Mouse (Mus musculus) thymus, postnatal 4 days (tissue): Measurements from ENCODE around the gene Actl10.

ENCODE experiments used
- DNase-seq: peaks from one replicate; pipeline ENCODE4 v3.0.0; 2021

Actl10 gene

DNA sequence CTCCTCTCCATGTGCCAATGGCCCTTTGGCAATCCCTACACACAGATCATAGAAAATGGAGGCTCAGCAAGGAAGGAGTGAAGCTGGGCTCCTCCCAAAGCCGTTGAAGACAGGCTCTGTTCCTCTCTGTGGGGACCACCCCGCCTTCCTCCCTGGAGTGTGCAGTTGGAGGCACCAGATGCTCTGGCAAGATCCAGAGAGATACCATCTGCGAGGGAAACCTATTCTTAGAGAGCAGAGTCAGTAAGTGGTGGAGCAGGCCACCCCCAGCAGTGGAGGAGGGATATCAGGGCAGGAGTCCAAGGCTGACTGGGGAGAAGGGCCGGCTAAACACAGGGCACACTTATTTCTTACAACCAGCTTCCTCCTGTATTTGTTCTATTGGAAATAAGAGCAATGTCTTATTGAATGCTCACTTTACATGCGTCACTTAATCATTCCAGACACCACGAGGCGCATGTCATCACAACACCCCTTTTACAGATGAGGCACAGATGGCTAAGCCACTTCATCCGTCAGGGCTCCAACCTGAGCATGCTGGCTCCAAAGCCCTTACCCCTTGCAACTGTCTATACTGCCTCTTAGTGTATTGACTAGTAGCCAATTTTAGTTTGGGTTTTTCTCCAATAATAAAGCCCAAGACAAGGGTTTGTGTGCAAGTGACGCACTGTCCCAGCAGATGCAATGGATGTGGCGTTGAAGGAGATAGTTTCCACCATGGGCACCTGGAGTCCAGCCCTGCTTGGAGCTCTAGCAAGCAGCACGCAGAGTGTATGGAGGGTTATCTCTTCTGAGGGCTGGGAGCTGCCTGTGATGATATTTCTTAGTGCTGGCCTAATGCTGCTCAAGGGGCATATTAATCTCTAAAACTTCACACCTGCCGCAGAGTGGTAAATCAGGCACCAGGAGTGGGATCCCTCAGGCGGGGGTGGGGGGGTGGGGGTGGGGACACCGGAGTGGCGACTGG, 32.6 kb downstream of the Actl10 start:
- DNase-seq = no peak

DNA sequence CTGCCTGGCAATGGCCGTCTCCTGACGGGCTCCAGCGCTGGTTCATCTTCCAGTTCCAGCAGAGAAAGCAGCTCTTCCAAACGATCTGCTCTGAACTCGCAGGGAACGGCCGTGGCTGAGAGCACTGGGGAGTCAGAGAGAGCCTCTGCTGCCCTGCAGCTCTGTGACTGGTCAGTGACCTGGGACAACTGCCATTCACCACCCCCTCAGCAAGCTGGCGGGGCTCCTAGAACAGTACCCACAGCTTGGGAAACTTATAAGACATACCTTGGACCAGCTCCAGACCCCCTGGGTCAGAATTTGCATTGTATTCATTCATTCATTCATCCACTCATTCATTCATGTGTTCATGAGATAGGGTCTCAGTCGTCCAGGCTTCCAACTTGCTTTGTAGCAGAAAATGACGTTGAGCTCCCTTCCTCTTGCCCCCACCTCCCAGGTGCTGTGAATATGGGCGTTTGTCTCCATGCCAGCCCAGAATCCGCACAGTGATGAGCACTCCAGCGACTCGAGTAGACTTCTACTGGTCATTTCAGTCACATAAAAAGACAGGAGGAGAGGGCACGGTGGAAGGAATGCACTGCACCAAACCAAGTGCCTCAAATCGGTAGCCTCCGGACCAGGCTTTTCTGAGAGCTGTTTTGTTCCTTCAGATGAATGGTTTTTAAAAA, 33.5 kb downstream of the Actl10 start:
- DNase-seq = no peak

DNA sequence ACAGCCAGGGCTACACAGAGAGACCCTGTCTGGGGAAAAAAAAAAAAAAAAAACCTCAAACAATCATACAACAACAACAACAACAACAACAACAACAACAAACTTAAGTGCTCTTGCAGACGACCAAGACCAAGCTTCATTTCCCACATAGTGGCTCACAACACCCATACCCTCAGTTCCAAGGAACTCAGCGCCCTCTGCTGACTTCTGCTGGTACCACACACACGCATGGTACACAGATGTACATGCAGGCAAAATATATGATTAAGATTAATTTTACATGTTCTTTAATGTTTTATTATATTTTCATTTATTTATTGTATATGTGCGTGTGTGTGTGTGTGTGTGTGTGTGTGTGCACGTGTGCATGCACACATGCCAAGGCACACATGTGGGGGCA, 34.8 kb downstream of the Actl10 start:
- DNase-seq = peak; percentile 89

DNA sequence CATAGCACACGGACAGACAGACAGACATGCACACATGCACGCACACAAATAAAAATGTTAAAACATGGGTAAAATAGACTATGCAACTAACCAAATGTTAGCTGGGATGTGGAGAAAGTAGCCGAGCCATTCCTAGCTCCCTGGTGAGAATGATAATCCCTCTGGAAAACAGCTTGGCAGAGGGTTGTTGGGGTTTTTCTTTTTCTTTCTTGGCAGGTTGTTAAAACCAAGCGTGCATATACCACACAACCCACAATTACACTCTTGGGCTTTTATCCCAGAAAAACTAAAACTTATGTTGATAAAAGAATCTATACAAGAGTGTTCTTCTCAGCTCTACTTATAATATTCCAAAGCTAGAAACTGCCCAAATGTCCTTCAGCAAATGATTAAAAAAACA, 37.5 kb downstream of the Actl10 start:
- DNase-seq = no peak

DNA sequence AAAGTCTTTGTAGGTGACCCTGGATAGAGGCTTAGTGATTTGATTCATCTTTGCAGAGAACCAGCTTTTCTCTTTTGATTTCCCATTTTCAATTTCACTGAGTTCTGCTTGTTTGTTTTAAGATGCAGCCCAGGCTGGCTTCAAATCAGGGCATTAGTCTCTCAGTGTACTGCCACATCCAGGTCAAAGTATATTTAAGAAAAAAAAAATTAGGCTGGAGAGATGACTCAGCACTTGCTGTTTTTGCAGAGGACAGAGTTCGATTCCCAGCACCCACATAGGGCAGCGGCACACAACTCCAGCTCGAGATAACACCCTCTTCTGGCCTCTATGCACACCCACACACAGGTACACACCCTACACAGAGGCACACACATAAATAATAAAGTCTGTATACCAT, 39.7 kb downstream of the Actl10 start:
- DNase-seq = no peak

DNA sequence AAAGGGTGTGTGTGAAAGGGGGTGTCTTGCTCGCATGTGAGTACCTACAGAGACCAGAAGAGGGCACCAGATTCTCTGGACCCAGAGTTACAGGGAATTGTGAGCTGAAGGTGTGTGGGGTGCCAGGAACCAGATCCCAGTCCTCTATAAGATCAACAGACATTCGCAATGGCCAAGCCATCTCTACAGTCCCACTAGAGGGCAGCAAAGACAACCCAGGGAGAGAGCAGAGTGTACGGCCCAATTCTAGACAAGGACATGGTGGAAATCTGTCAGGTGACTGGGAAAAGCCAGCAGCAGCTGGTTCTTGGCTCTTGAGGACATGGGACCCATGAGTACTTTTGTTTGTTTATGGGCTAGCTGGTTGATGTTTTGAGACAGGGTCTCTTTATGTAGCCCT, 41.4 kb downstream of the Actl10 start:
- DNase-seq = peak; percentile 63

DNA sequence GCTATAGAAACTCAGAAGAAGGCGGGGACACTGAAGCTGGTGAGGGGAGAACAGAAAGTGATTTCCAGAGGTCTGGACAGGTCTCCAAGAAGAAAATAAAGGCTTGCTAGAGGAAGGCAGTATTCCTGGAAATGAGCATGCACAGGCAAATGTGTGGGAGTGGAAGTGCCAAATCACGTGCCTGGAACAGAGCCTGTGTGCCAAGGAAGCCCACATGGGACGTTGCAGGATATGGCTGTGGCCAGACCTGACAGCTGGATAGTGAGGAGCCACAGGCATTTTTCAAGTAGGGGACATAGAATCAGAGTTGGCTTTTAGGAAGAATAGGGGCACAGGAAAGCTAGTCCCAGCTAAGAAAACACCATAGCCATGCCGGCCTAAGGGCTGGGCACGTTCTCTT, 44.2 kb downstream of the Actl10 start:
- DNase-seq = no peak

DNA sequence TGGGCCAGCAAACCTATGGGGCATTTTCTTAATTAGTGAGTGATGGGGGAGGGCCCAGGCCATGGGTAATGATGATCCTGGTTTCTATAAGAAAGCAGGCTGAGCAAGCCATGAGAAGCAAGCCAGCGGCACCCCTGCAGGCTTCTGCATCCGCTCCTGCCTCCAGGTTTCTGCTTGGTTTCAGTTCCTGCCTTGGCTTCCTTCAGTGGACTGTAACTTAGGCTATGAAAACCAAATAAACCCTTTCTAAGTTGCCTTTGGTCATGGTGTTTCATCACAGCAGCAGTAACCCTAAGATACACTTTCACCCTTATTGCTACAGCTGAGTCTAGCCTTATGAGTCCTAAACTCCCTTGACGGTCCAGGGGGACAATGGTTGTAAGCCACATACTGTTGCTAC, 45.8 kb downstream of the Actl10 start:
- no peak for DNase-seq

DNA sequence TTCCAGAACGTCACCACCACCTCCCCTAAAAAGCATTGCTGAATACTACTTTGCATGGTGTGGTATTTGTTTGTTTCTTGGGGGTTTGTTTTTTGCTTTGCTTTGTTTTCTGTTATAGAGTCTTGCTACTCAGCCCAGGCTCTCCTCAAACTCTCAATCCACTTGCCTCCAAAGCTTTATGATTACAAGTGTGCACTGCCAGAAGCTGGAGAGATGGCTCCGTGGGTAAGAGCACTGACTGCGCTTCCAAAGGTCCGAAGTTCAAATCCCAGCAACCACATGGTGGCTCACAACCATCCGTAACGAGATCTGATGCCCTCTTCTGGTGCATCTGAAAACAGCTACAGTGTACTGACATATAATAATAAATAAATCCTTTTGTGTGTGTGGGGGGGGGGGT, 49.0 kb downstream of the Actl10 start:
- no peak for DNase-seq

DNA sequence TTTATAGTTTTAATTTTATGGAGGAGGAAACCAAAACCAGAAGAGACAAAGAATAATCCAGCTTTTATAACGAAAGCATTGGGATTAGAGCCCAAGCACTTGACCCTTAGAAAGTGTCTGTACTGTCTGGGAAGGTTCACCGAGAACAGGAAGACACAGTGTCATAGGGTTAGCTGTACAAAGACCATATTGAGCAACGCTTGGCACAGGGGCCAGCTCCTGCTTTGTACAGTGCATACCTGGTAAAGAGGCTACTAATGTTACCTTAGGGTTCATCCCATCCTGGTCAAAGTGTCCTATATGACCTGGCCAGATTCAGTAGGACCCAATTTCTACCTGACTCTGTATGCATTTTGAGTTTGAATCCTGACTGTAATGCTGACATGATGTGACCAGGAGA, 49.7 kb downstream of the Actl10 start:
- DNase-seq = no peak
